Comparison of ENCODE assay signal across 8 mouse cellular contexts in the genomic region with DNA sequence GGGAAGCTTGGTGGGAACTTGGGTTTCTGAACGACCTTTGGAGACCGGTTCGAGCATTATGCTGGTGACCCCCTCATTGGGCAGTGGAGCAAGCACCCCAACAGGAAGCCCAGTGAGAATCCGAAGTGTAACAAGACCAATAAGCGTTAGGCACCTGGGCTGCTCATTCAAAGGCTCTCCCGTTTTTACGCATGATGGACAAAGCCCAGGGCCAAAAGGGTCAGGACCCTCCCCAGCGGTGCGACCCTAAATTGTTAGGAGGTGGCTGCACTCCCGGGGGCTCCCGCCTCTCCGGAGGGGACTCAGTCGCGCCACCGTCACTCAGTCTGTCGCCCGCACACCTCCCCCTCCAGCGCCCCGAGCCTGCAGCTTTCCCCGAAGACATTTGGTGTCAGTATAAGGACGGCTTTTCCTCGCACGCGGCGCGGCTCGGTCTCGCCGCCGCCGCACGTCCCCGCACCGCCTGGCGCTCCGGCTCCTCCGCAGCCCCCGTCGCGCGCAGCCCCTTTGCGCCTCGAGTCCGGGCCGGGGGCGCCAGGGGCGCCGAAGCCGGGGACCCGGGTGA. TPM values are rescaled to one million over a fixed set of nuclear protein-coding genes. Genes with fewer than 3 reads are reported as not detected.
DNase-seq lines count a peak whose midpoint lies in the region; ATAC-seq lines count a peak whose summit lies in the region.

A gene (plus strand): TSS at position 388 of the 565 bp plus-strand sequence.

- intact Hi-C loops in left cerebral cortex, postnatal 10 days (cut with DNase I), result loop anchor here (5.0 kb wide), 1 partner anchor 415 kb away; no protein-coding TSS in a partner anchor

- WGBS in forebrain, embryonic 13.5 days, result 2% methylated on average over 50 of the region's 50 CpGs
- WGBS in neural tube, embryonic 14.5 days, result 2% methylated on average over 40 of the region's 50 CpGs

- no peak within 1 kb of the TSS for H3K27ac ChIP-seq in forebrain, embryonic 13.5 days
- H3K27ac ChIP-seq in neural tube, embryonic 14.5 days (ENCODE audit: low read depth, low read length), result no peak within 1 kb of the TSS

- H3K4me2 ChIP-seq in forebrain, embryonic 13.5 days, result peak within 1 kb of the TSS; percentile 87
- H3K4me2 ChIP-seq in neural tube, embryonic 14.5 days (ENCODE audit: low read depth, low read length), result peak within 1 kb of the TSS; percentile 85

- peak; percentile 29 for DNase-seq in kidney, postnatal 10 days
- no peak for DNase-seq in kidney, adult 9 months
- peak; percentile 79 for DNase-seq in cerebellum, adult 11-12 months
- DNase-seq in left cerebral cortex, postnatal 10 days (ENCODE audit: extremely low spot score in 1 of 2, low spot score in 2 of 2), result peak in 1 of 2 experiments; percentile 75
- no peak for DNase-seq in spleen, postnatal 14 days (ENCODE audit: low spot score in 2 of 2)
- no peak for DNase-seq in spleen, postnatal 36 days (ENCODE audit: low spot score in 2 of 2)

- peak within 1 kb of the TSS; percentile 63 for H3K9ac ChIP-seq in forebrain, embryonic 13.5 days
- peak within 1 kb of the TSS; percentile 75 for H3K9ac ChIP-seq in neural tube, embryonic 14.5 days (replicated peaks; ENCODE audit: low read depth, low read length)

- ATAC-seq in forebrain, embryonic 13.5 days, result peak; percentile 73
- ATAC-seq in neural tube, embryonic 14.5 days (ENCODE audit: low read depth), result peak; percentile 72; the same call in 1 of the 2 replicates

- peaks cover 14% of the 10 kb centered on the region for H3K4me1 ChIP-seq in forebrain, embryonic 13.5 days
- 0 out of 2 replicates have a peak, but pooled peaks cover 3% of the 10 kb centered on the region for H3K4me1 ChIP-seq in neural tube, embryonic 14.5 days (ENCODE audit: control insufficient read depth, insufficient read depth, low read length)

- H3K36me3 ChIP-seq in forebrain, embryonic 13.5 days (ENCODE audit: poor library complexity, severe bottlenecking), result no peaks in the 10 kb centered on the region
- no peaks in the 10 kb centered on the region for H3K36me3 ChIP-seq in neural tube, embryonic 14.5 days (ENCODE audit: control insufficient read depth, insufficient read depth, low read length)

- H3K4me3 ChIP-seq in forebrain, embryonic 13.5 days, result peak within 1 kb of the TSS; percentile 51
- H3K4me3 ChIP-seq in neural tube, embryonic 14.5 days (ENCODE audit: low read depth, low read length), result peak within 1 kb of the TSS; percentile 58

- H3K27me3 ChIP-seq in forebrain, embryonic 13.5 days, result peaks cover 84% of the 10 kb centered on the region
- H3K27me3 ChIP-seq in neural tube, embryonic 14.5 days (ENCODE audit: control insufficient read depth, insufficient read depth, low read length), result peaks cover 25% of the 10 kb centered on the region

- H3K9me3 ChIP-seq in forebrain, embryonic 13.5 days (replicated peaks), result no peaks in the 10 kb centered on the region
- H3K9me3 ChIP-seq in neural tube, embryonic 14.5 days (ENCODE audit: control insufficient read depth, low read length), result no peaks in the 10 kb centered on the region

RNA-seq across cellular contexts. Expression of the gene that starts here (rescaled TPM):
- 0.25 and 0.39 TPM in 2 replicates for polyA plus RNA-seq in forebrain, embryonic 13.5 days (2015; fragmentation: Nextera tagmentation; extraction: Ambion mirVana)
- 10 to 100 TPM; 82.6 to 84.8 TPM for total RNA-seq in left cerebral cortex, postnatal 10 days (2021)
- 0.71 and 0.95 TPM in 2 replicates for polyA plus RNA-seq in neural tube, embryonic 14.5 days (2014; fragmentation: Nextera tagmentation; extraction: Ambion mirVana)

Comparison
In these comparisons a context has a peak if more than half of its experiments do, and no peak if none do; other contexts are left out.
1. DNase-seq: peak in kidney, postnatal 10 days (single experiment) and cerebellum, adult 11-12 months (single experiment); none in kidney, adult 9 months (single experiment), spleen, postnatal 14 days (0 of 2) and spleen, postnatal 36 days (0 of 2).
2. Peak in ATAC-seq, H3K4me3 ChIP-seq, H3K9ac ChIP-seq and H3K4me2 ChIP-seq in forebrain, embryonic 13.5 days; RNA of the gene not detected or under 1 TPM.
3. Peak in ATAC-seq, H3K4me3 ChIP-seq, H3K9ac ChIP-seq and H3K4me2 ChIP-seq in neural tube, embryonic 14.5 days; RNA of the gene not detected or under 1 TPM.